Mouse (Mus musculus) lung, postnatal 0 days (tissue): ENCODE measurements around the gene Gnaq.

Experiments used
- CTCF ChIP-seq: IDR thresholded peaks from 2 replicates; pipeline ENCODE4 v1.5.1; 2016; ENCODE audit warnings: antibody characterized with exemption, mild to moderate bottlenecking
- EP300 ChIP-seq: IDR thresholded peaks from 2 replicates; pipeline ENCODE4 v1.6.1; 2016; ENCODE audit warnings: antibody characterized with exemption, mild to moderate bottlenecking, control low read depth

- no peak for TF ChIP-seq CTCF
- peak; percentile 68 for TF ChIP-seq EP300
These were observed 126.2 kb downstream of the Gnaq start for GRCm38 (mm10) chr19:16258766-16259355.
